Mouse (Mus musculus): ENCODE results near the gene Cfap77.
A peak's percentile ranks its signal among the peaks of the same experiment; 100 is the strongest.

Cfap77 gene

DNA sequence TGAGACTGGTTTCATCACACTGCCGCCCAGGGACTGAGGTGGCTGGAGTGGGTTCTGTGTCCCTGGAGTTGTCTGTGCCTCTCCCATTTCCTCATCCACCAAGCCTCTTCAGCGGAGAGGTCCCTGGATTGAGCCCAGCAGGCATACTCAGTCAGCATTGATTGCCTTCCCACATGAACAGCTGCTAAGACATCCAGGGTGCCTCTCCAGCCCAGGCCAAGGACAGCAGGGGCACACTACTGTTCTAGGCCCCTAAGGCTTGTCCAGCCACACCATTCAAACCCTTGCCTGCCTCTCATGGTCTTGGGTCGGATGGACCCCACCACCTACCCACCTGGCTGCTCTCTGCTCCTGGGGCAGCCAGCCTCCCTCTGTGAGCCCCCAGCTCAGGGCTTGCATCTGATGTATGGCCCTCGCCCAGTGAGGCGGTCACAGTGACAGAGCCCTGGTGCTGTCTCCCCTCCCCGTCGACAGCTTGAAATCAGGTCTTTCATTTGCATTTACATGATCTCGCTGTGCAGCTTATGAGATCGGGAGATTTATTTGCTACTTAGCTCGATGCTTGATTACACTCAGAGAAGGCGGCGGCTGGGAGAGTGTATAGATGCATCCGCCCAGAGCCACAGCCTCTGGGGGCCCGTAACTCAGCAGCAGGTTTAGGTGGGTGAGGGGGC is 57.6 kb downstream of the Cfap77 start:
- no peak for DNase-seq (ENCODE audit: low read depth, low spot score)

DNA sequence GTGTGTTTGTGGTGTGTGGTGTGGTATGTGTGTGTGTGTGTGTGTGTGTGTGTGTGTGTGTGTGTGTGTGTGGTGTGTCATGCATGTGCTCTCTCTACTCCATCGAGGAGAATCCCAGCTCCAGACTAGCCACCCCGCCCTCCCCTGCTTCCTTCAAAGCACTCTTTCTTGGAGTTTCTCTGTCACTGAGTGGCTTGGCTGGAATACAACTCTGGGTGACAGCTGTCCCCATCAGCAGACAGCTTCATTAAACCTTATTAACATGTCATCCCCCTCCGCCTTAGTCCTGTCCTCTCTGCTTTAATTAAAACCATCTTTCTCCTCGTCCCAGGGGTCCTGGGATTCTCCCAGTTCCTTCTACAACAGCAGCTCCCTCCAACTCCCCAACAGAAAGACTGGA is 59.4 kb downstream of the Cfap77 start:
- DNase-seq (ENCODE audit: low read depth, low spot score), result no peak

DNA sequence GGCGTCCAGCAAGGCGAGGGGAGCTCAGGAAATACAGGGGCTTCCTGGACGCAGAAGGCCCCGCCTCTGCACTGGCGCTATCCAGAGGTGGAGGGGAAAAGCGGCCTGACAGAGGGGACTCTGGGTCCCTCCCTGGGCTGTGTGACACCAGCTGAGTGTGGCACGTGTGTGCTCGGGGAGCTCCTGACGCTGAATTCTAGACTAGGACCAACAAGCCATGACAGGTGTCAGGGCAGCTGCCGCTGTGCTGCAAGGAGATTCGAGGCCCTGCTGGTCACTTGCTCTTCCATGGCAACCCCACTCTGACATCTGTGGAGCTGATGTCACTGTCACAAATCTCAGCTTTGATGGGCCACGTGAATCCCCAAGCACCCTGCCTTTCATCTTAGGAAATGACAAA is 60.9 kb downstream of the Cfap77 start:
- DNase-seq (ENCODE audit: low read depth, low spot score), result no peak

DNA sequence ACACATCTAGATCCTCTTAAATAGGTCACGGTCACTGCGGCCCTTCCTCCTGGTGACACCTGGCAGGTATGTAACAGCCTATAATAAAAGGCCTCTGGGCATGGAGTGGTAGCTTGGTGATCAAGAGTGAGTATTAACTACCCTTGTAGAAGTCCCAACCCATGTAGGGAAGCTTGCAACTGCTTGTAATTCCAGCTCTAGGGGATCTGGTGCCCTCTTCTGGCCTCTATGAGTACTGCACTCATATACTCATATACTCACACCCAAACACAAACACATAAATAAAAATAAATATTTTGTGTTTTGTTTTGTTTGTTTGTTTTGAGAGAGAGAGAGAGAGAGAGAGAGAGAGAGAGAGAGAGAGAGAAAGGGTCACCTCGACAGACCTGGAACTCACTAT is 66.1 kb downstream of the Cfap77 start:
- DNase-seq (ENCODE audit: low read depth, low spot score), result peak; percentile 7

DNA sequence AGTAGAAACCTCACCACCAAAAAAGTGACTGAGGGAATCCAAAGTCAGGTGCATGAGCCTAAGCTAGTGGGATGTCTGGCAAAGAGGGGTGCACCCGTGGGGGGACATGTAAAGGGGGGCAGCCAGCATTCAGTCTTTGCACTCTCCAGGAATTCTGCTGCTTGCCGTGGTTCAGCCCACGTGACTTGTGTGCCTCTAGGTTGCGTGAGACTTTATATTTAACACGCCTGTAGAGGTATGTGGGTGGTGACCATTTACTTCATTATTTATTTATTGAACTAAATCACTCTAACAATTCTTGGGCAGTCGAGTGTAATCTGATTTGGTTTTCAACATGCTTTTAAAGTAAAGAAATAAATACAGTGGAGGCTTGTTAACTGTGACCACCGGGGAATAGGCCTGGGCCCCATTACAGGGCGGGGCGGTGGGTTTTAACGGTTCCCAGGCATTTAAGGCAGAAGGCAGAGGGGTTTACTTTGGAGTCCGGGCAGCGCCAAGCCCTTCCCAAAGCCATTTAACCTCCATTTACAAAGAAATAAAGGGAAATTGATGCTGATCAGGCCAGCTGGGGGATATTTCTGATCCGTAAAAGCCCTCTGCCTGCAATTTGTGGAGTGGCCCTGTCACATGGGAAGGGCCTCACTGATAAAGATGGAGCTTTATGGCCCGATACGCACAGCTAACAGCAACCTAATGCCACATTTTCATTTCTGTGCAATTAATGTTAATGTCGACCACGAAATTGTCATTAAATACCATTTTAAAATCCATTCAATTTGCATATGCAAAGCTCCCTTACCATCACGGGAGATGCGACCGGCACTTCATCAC is 74.6 kb downstream of the Cfap77 start:
- DNase-seq (ENCODE audit: low read depth, low spot score), result no peak

DNA sequence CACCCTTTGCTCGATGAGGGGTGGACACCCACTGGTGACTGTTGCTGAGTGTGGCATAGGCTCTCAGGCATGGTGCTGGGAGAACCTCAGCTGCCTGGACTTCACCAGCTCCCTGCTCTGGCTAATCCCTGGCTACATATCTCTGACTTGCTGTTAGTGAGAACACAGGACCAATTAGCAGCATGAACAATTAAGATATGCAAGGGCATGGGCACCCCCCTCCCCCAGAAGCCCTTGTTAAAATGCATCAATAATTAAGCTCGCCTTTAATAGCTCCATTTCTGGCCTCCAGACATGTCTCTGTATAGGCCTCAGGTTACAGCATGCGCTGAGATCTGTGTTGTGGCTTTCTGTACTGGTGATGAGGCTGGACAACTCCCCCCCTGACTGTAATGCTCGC is 76.4 kb downstream of the Cfap77 start:
- DNase-seq (ENCODE audit: low read depth, low spot score), result no peak

DNA sequence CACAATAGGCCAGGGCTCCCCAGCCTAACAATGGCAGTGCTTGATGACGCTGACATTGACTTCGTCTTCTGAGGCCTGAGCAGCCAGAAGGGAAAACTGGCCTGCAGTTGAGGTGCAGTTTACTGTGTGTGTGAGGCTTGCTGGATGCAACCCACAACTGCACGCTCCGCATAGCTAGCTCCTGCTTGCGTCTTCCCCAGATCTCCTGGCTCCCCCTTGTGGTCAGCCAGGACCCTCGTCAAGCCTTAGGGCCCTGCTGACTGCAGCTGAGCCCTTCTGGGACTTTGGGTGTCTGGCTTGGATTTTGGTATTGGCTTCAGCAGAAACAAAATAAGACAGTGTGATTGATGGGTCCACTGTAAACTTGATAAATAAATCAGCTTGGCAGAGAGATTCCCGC is 78.2 kb downstream of the Cfap77 start:
- peak; percentile 74 for DNase-seq (ENCODE audit: low read depth, low spot score)

DNA sequence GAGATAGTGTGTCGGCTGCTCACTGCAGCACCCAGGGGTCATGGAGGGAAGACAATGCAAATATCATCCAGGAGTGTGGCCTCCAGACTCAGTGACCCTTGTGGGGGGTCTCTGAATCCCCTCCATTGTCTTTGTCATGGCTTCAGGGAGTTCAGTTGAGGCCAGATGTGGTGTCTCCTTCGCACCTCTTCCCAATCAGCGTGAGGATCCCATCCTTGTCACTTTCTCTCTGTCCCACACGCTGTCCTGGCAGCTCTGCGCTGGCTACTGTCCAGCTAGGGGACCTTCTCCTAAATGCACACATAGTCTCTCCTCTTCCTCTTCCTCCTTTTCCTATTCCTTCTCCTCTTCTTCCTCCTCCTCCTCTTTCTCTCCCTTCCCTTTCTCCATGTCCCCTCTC is 79.3 kb downstream of the Cfap77 start:
- DNase-seq (ENCODE audit: low read depth, low spot score), result no peak

DNA sequence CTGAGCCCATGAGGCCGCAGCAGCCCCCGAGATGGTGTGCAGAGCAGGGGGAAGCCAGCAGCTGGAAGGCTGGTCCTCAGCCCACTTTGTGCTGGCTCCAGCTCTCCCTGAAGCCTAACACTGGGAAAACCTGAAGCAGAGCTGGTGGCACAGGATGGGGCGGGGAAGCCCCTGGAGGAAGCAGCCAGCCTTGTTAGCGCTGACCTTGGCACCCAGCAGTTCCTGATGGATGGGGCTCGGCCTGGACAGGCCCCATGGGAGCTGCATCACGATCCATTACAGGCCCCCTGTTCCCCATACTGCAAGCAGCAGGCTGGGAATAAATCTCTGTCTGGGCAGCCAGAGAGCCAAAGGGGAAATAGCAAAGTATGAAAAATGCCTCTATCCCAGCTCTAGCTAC is 80.3 kb downstream of the Cfap77 start:
- no peak for DNase-seq (ENCODE audit: low read depth, low spot score)

DNA sequence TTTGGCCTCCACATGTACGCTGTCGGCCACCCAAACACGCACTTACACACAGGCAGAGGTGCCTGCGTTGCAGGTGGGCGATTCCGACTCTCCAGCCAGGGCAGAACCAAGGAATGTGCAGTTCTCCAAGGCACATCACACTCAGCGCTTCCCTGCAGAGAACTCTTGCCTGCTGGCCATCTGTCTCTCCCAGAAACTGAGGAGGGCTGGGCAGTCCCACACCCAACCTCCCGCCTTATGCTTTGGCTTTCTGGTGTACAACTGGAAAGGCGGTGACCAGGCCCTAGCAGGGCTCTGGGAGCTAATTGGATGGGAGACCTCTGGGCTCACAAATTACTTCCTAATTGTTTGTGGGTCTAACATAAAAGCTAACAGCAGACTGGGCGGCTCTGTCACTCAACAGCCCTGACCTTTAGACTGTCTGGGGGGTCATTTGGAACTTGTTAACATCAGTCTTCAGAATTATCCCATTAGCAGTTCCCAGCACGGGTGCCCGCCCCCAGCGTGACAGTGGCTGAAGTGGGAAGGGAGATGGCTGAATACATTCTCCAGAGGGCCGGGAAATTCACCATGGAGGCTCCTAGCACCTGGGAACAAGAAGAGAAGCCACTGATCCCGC is 80.9 kb downstream of the Cfap77 start:
- no peak for DNase-seq (ENCODE audit: low read depth, low spot score)

DNA sequence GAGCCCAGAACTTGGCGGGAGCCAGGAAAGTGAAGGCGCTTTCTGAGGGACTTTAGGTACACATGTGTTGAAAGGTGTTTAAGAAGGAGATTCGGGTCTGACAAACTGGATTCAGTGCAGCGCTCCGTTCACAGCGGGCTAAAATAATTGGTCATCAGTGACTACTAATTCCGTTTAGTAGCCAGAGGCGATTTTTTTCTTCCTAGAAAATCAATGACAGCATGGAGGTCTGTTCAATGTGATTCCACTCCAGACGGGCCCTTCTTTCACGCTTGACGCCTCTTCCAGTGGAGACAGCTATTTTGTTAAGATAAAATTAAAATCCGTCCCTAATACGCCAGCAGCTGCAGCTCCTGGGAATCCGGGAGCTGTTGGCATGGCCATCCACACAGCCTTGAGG is 84.4 kb downstream of the Cfap77 start:
- no peak for DNase-seq (ENCODE audit: low read depth, low spot score)

DNA sequence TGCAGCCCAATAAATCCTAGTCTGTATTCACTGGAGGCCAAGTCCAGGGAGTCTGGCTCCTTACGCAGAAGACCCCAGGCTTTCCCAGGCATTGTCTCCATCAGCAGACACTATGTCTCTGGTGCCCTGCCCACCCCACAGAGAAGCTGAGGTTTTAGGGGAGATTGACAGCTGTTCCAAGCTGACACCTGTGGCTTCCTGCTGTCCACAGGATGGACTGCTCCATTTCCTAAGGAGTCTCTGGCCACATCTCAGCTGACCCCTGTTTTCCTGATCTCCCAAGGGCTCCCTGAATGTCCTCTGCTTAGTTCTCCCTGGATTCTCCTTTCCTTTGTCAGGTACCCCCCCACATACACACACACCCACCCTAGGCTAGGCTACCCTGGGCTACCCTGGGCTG is 86.6 kb downstream of the Cfap77 start:
- no peak for DNase-seq (ENCODE audit: low read depth, low spot score)

DNA sequence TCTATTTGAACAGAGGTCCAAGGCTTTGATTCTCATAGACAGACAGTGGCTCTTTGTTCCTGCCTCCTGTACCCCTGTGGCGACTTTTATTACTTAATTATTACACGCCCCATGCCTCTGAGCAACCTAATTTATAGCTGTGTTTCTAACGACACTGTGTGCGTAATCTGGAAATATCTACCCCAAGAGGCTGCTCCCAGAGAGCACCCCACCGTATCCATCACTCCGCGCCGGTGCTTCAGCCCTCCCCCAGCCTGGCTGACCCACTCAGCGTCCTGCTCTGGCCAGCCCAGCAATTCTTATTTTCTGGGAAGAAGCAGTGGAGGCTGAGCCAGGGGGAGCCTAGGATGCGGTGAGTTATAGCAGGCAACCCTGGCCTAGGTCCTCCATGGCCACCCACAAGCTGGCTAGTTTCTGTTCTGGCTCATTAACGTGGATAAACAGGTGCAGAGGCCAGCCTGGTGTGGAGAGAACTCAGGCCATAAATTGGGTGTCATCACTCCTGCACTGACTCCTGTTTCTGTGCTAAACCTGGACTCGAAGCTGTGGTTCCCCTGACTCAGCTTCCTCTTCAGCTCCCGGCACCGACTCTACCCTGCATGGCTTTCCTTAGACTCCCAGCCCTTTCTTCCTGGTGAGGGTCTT is 88.6 kb downstream of the Cfap77 start:
- no peak for DNase-seq (ENCODE audit: low read depth, low spot score)

DNA sequence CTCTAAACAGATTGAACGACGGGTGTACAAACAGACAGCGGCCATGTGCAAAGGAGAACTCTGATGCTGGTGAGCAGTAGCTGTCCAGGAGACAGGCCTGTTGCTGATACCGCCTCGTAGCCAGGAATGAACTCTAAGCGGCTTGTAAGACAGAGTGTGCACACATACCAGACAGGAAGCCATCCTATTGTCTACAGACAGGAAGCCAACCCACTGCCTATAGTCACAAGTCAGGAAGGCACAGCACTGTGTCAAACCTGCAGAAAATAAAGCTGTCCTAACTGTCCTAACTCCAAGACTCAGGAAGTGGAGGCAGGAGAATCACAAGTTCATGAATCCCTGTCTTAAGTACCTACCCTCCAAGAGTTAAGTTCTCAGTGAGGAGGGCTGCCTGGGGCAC is 91.3 kb downstream of the Cfap77 start:
- no peak for DNase-seq (ENCODE audit: low read depth, low spot score)

DNA sequence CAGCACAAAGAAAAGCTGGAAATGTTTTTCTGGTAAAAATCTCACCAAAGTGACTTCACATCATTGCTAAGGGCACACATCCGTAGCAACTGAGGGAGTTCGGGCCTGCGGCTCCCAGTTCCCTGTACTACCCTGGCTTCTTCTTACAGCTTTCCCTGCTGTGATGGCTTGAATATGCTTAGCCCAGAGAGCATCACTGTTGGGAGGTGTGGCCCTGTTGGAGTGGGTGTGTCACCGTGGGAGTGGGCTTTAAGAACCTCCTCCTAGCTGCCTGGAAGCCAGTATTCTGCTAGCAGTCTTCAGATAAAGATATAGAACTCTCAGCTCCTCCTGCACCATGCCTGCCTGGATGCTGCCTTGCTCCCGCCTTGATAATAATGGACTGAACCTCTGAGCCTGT is 93.2 kb downstream of the Cfap77 start:
- DNase-seq (ENCODE audit: low read depth, low spot score), result no peak

DNA sequence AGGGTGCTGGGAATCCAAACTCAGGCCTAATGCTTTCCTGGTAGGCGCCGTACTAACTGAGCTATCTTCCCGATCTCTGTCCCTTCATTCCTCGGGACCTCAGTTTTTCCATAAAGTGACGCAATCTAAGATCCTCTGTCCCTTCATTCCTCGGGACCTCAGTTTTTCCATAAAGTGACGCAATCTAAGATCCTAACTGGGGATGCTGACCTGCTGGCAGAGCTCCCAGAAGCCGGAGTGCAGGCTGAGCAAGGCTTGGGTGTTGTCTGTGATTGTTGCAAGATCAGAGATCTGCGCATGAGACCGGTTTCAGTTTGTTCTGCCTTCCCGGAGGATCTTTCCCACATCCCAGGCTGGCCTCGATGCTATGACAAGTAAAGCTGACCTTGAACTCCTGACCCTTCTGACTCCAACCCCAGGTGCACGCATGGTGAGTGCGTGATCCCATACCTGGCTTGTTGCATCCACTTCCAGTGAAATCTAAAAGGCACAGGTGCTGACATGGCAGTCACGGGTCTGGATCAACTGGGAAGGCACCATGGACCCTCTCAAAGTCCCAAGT is 93.8 kb downstream of the Cfap77 start:
- no peak for DNase-seq (ENCODE audit: low read depth, low spot score)

DNA sequence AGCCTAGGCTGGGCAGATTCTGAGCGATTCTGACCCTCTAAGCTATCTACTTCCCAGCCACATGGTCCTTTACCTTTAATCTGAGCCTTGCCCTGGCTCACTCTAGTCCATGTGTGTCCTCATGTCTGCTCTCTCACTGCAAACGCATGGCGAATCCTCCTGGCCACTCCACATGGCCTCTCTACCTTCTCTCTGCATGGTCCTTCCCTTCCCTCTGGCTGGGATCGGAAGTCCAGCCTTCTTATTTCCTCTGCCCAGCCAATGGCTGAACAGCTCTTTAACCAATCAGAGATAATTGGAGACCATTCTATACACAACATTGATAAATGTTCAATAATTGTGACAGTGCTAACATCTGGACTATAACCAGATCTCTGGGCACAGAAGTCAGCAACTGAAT is 98.0 kb downstream of the Cfap77 start:
- no peak for DNase-seq (ENCODE audit: low read depth, low spot score)

DNA sequence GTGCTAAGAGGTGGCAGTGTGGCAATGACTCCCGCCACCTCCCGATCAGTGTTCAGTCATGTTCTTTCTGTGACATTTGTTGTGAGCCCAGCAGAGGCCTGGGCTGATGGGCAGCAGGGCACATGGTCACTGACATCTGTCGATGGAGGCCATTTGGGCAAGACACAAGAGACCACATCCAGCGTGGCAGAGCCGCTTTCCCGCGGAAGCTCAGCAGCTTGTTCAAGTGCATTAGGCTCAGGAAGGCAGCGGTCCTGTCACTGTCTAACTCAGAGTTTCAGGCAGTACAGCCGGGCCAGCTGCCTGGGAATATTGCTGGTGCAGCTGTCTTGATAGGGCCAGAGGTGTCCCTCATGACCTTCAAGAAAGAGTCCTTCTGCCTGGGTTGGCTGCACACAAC is 100.3 kb downstream of the Cfap77 start:
- DNase-seq (ENCODE audit: low read depth, low spot score), result no peak

DNA sequence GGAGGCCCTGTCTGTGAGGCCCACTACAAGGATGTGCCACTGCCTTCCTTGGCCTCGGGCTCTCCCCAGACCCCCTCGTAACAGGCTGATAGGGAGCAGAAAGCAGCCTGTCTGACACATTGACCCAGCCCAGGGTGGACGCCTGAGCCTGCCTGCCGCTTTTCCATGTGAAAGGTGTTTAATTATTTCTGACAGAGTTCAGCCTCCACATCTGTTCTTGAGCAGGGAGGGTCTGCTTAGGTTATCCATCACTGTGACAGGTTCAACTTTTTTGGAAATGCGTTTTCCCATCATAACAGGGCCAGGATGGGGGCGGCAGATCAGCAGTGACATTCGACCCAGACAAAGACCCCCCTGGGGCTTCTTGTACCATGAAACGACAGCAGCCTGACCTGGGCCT is 101.9 kb downstream of the Cfap77 start:
- no peak for DNase-seq (ENCODE audit: low read depth, low spot score)

DNA sequence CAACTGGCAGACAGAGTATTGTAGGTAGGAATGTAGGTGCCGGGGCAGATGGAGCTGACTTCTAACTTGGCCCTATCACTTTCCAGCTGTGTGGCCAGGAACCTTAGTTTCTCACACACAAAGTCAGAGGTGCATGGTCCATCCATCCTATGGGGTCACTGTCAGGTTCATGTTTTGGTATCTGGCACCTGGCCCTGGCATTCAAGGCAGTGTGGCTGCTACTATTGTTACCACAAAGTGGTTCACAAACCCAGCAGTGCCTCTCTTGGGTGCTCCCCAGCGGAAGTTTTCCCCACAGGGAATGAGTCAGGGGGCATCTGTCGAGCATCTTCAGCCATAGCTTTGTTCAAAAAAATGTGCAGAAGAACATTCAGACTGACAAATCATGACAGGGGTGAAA is 108.6 kb downstream of the Cfap77 start:
- no peak for DNase-seq (ENCODE audit: low read depth, low spot score)

DNA sequence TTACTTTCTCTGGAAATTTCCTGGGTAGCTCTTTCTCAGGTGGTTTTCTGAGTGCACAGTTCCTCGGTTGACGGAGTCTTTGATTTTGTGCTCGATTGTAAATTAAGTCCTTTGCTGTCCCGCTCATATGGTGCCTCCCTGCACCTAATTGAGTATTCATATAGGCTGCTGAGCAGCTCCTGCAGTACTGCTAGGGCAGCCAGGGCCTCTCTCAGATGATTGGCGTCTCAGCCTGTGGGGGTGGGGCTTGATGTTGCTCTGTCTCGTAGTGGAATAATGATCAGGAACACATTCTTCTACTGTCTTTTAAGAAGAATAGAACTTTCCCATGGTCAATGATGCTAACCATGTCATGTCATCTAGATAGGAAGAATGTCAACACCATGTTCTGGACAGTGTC is 109.5 kb downstream of the Cfap77 start:
- no peak for DNase-seq (ENCODE audit: low read depth, low spot score)
